Mouse (Mus musculus) left cerebral cortex, adult 18-20 months (tissue): Measurements from ENCODE around the gene Narfl. TPM values are rescaled to one million over a fixed set of nuclear protein-coding genes. Genes with fewer than 3 reads are reported as not detected.
A peak's percentile ranks its signal among the peaks of the same experiment; 100 is the strongest.
"Not testable (repeated sequence)": the region's sequence is repeated elsewhere in the genome, so short reads cannot be mapped to it uniquely, and the experiment has no call there.

Experiments
- DNase-seq, 2 experiments: peaks; one replicate each; pipeline ENCODE4 v3.0.0; 2021 to 2022; ENCODE audit warnings: low spot score in 2 of 2, mixed read lengths in 1 of 2
- long read RNA-seq, 2 experiments: library from polyadenylated mRNA; stranded (forward); transcript quantifications; one replicate each; pipeline ENCODE4 v2.0.0; 2021
- total RNA-seq, 2 experiments: library from RNA; stranded (reverse); gene quantifications; 2 replicates each; pipeline ENCODE4 v1.2.3; 2021

The Narfl gene
- 10 to 100 TPM; 31.3 to 37.1 TPM for total RNA-seq
- long read RNA-seq, experiment 1, transcript Narfl-201 (11 exons, 2,555 nt) = major isoform, 52 of 70 reads
- long read RNA-seq, experiment 1, partial matches to known transcripts = 3 of 70 reads
- long read RNA-seq, experiment 1, other reads (novel, unspliced or antisense) = 15 of 70 reads
- long read RNA-seq, experiment 2, transcript Narfl-201 (11 exons, 2,555 nt) = major isoform, 54 of 62 reads
- long read RNA-seq, experiment 2, partial matches to known transcripts = 1 of 62 reads
- long read RNA-seq, experiment 2, other reads (novel, unspliced or antisense) = 7 of 62 reads

- peak; percentile 99 for DNase-seq
Observed at GRCm38 (mm10) chr17:25773549-25774120, at the start of gene Narfl. Gene Narfl, plus strand, starts transcription at chr17:25773776.

- peak in 1 of 2 experiments; percentile 25 for DNase-seq
Observed at GRCm38 (mm10) chr17:25723919-25724318, 49.7 kb upstream of the Narfl start.

GRCm38 (mm10) chr17:25725264-25725663, 48.3 kb upstream of the Narfl start:
- DNase-seq = no peak

- peak; percentile 98 for DNase-seq
Observed at GRCm38 (mm10) chr17:25727265-25728008, 46.1 kb upstream of the Narfl start, which contains the start of the genes Chtf18 and Rpusd1. Gene Chtf18, minus strand, starts transcription at chr17:25727419. Gene Rpusd1, plus strand, starts transcription at chr17:25727670.

GRCm38 (mm10) chr17:25728009-25728270, 45.6 kb upstream of the Narfl start:
- no peak for DNase-seq

- peak; percentile 85 to 90 for DNase-seq
Observed at GRCm38 (mm10) chr17:25732082-25732481, 41.5 kb upstream of the Narfl start.

- no peak for DNase-seq
Observed at GRCm38 (mm10) chr17:25735246-25735645, 38.3 kb upstream of the Narfl start.

GRCm38 (mm10) chr17:25735745-25736144, 37.8 kb upstream of the Narfl start, which contains the start of gene Mslnl:
Gene Mslnl, plus strand, starts transcription at chr17:25736042.
- DNase-seq = no peak

- no peak for DNase-seq
Observed at GRCm38 (mm10) chr17:25738861-25739260, 34.7 kb upstream of the Narfl start.

- DNase-seq = not testable (repeated sequence)
Observed at GRCm38 (mm10) chr17:25741471-25741870, 32.1 kb upstream of the Narfl start.

- no peak for DNase-seq
Observed at GRCm38 (mm10) chr17:25743831-25744230, 29.7 kb upstream of the Narfl start.

GRCm38 (mm10) chr17:25744311-25744710, 29.3 kb upstream of the Narfl start:
- no peak for DNase-seq

- DNase-seq = no peak
Observed at GRCm38 (mm10) chr17:25748238-25748637, 25.3 kb upstream of the Narfl start.

GRCm38 (mm10) chr17:25749314-25749713, 24.3 kb upstream of the Narfl start:
- no peak for DNase-seq

GRCm38 (mm10) chr17:25751446-25751845, 22.1 kb upstream of the Narfl start:
- DNase-seq = no peak

GRCm38 (mm10) chr17:25754241-25754640, 19.3 kb upstream of the Narfl start, which contains the start of gene Msln:
Gene Msln, minus strand, starts transcription at chr17:25754378.
- DNase-seq = no peak

GRCm38 (mm10) chr17:25755086-25755485, 18.5 kb upstream of the Narfl start:
- DNase-seq = no peak

GRCm38 (mm10) chr17:25755627-25756377, 17.8 kb upstream of the Narfl start:
- no peak for DNase-seq

GRCm38 (mm10) chr17:25756378-25757242, 17.0 kb upstream of the Narfl start:
- DNase-seq = no peak

- DNase-seq = no peak
Observed at GRCm38 (mm10) chr17:25757691-25758090, 15.9 kb upstream of the Narfl start.
